Mouse (Mus musculus): ENCODE measurements around the gene Gnpat.

DNA sequence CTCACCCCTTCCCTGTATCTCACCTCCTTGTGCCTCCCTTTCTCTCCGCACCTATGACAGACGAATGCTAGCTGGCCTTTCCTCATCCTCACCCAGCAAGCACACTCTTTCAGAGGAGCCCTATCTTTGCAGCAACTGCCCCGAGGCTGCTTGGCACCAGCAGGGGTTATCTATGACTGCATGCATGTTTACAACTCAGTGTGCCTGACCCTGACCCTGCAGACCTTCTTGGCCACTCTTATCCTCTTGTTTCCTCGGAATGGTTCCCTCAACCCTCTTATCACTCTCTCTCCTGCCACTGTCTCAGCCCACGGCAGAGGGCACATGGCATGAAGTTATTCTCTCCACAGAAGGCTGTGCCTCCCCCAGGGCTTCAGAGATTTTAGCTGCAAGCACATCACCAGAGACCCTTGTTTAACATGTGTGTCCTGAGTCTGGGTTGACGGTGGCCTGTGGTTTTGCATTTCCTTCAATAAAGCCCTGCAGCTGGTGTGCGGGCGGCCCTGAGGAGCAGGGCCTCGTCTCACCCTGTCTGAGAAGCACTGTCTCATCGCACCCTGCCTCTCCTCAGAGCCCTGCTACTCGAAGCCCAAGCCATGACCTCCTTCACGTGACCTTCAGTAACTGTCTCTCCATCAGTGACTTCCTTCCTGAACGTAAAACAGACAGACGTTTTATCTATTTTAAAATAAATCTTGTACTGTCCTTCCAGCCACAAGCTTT lies 62.9 kb downstream of the Gnpat start:
- TF ChIP-seq CTCF (conservative IDR thresholded peaks at IDR 0.05; ENCODE audit: low read length) (no peak), NANOG (IDR thresholded peaks at IDR 0.05; ENCODE audit: borderline replicate concordance, low read length) (no peak)
